Mouse (Mus musculus) liver, embryonic 11.5 days (tissue): ENCODE results near the gene Smg1. TPM values are rescaled to one million over a fixed set of nuclear protein-coding genes. Genes with fewer than 3 reads are reported as not detected.

ENCODE experiments used
- ATAC-seq: fragments of 200-750 bp; cut with Nextera tagmentation; replicated peaks from 2 replicates; pipeline ENCODE4 v1.8.0; 2017; ENCODE audit warnings: moderate number of reproducible peaks, mild to moderate bottlenecking, moderate TSS enrichment, moderate library complexity; ENCODE audit not compliant: low FRiP score
- DNase-seq: peaks from one replicate; pipeline ENCODE4 v3.0.0-alpha.2; 2017; ENCODE audit warnings: low spot score
- H3K27ac ChIP-seq: fragments of 300-500 bp; sonication (generic); 2 replicates; pipeline ENCODE4 v1.5.1; 2014; ENCODE audit warnings: mild to moderate bottlenecking, low read depth, low read length, control low read depth
- H3K27me3 ChIP-seq: fragments of 300-500 bp; sonication (generic); replicated peaks from 2 replicates; pipeline ENCODE4 v1.6.1; 2014; ENCODE audit warnings: low read length, mixed read lengths; ENCODE audit not compliant: control insufficient read depth, insufficient read depth
- H3K36me3 ChIP-seq: fragments of 300-500 bp; sonication (generic); 2 replicates; pipeline ENCODE4 v1.6.1; 2014; ENCODE audit warnings: mild to moderate bottlenecking, low read length, moderate library complexity, mixed read lengths; ENCODE audit not compliant: control insufficient read depth, insufficient read depth
- H3K4me1 ChIP-seq: fragments of 300-500 bp; sonication (generic); replicated peaks from 2 replicates; pipeline ENCODE4 v1.6.1; 2014; ENCODE audit warnings: low read length, mixed read lengths; ENCODE audit not compliant: control insufficient read depth, insufficient read depth
- H3K4me2 ChIP-seq: fragments of 300-500 bp; sonication (generic); 2 replicates; pipeline ENCODE4 v1.6.1; 2014; ENCODE audit warnings: mild to moderate bottlenecking, control low read depth, moderate library complexity
- H3K4me3 ChIP-seq: fragments of 300-500 bp; sonication (generic); 2 replicates; pipeline ENCODE4 v1.5.1; 2014; ENCODE audit warnings: low read depth, low read length, control low read depth
- H3K9ac ChIP-seq: fragments of 300-500 bp; sonication (generic); 2 replicates; pipeline ENCODE4 v1.6.1; 2014; ENCODE audit warnings: low read depth, low read length, control low read depth
- H3K9me3 ChIP-seq: fragments of 300-500 bp; sonication (generic); 2 replicates; pipeline ENCODE4 v1.6.1; 2016; ENCODE audit warnings: low read length, inconsistent platforms, mixed read lengths; ENCODE audit not compliant: control insufficient read depth
- WGBS: fragments of 180-500 bp; shearing (Covaris S2); extraction: QIAGEN DNeasy Blood & Tissue Kit; methylation state at CpG from one replicate; pipeline ENCODE4 v1.1.7; 2014; 5-methylcytosine and 5-hydroxymethylcytosine counted together
- polyA plus RNA-seq: library from polyadenylated mRNA; unstranded; fragments of >200 nt; fragmentation: Nextera tagmentation; extraction: Ambion mirVana; gene quantifications from 2 replicates; pipeline ENCODE4 v1.2.1, GENCODE M21; 2014

Smg1 gene
- polyA plus RNA-seq, 1 experiment from 2014 or later, result 14.2 TPM

DNA sequence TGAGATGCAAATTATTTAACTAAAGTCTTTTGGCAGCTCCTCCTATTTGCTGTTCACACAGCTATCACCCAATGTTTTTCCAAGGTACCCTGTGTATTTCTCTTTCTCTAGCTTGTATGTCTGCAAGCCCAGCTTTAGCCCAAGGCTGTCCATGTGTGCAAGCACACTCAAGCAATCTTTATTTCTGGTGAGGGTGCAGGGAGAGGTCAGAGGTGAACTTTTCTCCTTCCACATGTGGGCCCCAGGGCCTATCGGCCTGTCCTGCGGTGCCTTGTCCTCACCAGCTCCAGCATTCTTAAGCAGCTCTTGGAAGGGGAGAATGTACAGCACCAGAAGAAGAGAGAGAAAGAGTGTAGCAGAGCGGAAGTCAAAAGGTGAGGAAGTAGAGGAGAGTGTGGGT is 9.5 kb upstream of the Smg1 start:
- Histone ChIP-seq H3K9ac (no peak overlapping the region), H3K36me3 (no peaks in the 10 kb centered on the region), H3K27ac (no peak overlapping the region), H3K9me3 (no peaks in the 10 kb centered on the region), H3K4me2 (no peak overlapping the region), H3K4me3 (no peak overlapping the region), H3K4me1 (peaks cover 4% of the 10 kb centered on the region), H3K27me3 (no peaks in the 10 kb centered on the region)
- WGBS, result 92% methylated on average over 3 of the region's 3 CpGs
- DNase-seq (no peak), ATAC-seq (no peak)

DNA sequence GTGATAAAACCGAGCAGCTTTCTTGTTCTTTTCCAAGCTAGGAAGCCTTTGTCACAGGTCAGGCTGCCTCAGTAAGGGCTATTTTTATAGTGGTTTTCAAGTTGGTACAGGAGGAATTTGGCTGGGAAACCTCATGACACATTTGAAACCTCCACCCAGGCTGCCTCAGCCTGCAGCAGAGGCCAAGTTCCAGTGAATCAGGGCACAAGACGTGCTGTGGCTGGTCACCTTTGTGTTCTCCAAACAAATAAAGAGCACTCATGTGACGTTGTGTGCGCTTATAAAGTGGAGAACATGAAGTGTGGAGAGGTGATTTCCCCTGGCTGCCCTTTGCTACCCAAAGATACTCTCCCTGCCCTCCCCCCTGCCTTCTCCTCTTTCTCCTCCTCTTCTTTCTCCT is 8.9 kb upstream of the Smg1 start:
- H3K4me3 ChIP-seq, result no peak overlapping the region
- H3K9ac ChIP-seq, result no peak overlapping the region
- DNase-seq (no peak), ATAC-seq (no peak; the same call in 1 of the 2 replicates)
- H3K27ac ChIP-seq, result no peak overlapping the region
- H3K27me3 ChIP-seq, result no peaks in the 10 kb centered on the region
- peaks cover 4% of the 10 kb centered on the region for H3K4me1 ChIP-seq
- no peak overlapping the region; the same call in 1 of the 2 replicates for H3K4me2 ChIP-seq
- H3K36me3 ChIP-seq, result no peaks in the 10 kb centered on the region
- no peaks in the 10 kb centered on the region for H3K9me3 ChIP-seq
- WGBS, result 36% methylated on average over 4 of the region's 4 CpGs

DNA sequence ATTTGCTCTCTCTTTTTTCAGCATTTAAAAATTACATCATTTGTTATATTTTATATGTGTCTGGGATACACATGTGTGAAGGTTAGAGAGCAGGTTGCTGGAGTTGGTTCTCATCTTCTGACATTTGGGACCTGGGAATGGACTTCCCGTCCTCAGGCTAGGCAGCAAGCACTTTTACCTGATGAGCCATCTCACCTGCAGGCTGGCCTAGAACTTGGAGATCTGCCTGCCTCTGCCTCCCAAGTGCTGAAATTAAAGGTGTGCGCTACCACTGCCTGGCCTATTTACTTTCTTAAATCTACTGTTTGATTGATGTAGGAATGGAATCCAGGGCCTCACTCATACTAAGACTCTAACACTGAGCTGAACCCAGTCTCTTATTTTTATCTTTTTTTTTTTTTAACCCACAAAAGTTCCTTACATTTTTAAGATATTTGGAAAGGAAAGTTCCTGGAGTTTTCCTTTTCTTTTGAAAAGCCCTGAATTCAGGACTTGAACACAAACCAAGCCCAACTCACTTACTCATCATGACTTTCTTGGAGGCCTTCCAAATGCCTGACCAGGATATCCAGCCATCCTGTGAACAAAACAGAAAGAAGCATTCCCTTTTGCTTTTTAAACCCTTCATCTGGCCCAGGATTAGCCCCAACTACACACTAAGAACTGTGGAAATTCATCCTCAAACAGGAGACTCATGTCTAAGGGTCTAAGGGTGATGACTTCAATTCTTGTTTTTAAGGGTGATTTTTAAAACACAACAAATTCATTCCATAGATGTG is 8.1 kb upstream of the Smg1 start:
- WGBS, result 93% methylated on average over 2 of the region's 2 CpGs
- Histone ChIP-seq H3K4me2 (no peak overlapping the region), H3K4me3 (no peak overlapping the region), H3K36me3 (no peaks in the 10 kb centered on the region), H3K27ac (no peak overlapping the region), H3K4me1 (peaks cover 4% of the 10 kb centered on the region), H3K9me3 (no peaks in the 10 kb centered on the region), H3K9ac (no peak overlapping the region), H3K27me3 (no peaks in the 10 kb centered on the region)
- no peak for ATAC-seq
- DNase-seq, result no peak

DNA sequence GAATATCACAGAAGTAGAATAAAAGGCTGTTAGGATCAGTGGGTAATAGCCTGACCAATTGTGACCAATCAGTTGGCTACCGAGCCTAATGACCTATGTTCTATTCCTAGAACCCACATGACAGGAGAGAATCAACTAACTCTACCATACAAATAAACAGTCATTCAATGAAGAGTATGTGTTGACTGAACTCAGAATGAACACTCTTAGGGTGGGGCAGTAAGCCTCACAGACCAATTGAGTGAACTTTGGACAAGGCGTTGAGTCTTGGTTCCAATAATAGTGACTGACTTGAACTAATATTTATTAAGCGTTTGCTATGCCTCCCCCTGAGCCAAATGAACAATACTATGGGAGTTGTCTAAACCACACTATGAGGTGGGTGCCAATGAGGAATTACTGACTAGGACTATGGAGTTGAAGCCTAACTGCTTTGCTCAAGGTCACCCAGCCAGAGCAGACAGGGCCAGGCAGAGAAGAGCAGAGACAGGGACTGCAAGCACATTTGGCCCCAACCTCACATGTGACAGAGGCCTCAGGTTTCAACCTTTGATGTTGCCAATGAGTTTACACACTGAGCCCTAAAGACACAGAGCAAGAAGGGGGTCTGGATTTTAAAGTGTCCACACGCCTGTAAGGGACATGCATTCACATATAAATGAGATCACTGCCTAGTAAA is 7.2 kb upstream of the Smg1 start:
- DNase-seq, result no peak

DNA sequence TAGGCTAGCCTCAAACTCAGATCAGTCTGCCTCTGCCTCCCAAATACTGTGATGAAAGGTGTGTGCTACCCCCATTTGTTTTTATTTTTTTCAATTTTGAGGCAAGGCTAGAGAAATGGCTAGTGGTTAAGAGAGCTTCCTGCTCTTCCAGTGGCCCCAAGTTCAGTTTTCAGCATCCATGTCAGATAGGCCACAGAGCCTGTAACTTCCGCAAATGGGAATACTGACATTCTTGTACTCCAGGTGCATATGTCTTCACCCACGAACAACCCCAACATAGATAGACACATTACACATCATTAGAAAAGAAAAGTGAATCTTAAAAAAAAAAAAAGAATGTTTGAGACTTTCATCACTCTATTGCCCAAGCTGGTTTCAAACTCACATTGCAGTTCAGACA is 6.1 kb upstream of the Smg1 start:
- Histone ChIP-seq H3K4me3 (no peak overlapping the region), H3K27me3 (no peaks in the 10 kb centered on the region), H3K9me3 (no peaks in the 10 kb centered on the region), H3K36me3 (no peaks in the 10 kb centered on the region), H3K27ac (no peak overlapping the region), H3K4me2 (no peak overlapping the region), H3K9ac (no peak overlapping the region), H3K4me1 (peaks cover 4% of the 10 kb centered on the region)
- DNase-seq (no peak), ATAC-seq (no peak)
- WGBS, result 80% methylated on average over 2 of the region's 2 CpGs

More for the DNA sequence above, 7.2 kb upstream of the Smg1 start:
- H3K9ac ChIP-seq, result no peak overlapping the region
- no peak overlapping the region for H3K4me3 ChIP-seq
- no peaks in the 10 kb centered on the region for H3K9me3 ChIP-seq
- no peak overlapping the region for H3K4me2 ChIP-seq
- H3K36me3 ChIP-seq, result no peaks in the 10 kb centered on the region
- no peaks in the 10 kb centered on the region for H3K27me3 ChIP-seq
- no peak for ATAC-seq
- WGBS, result 79% methylated on average over 4 of the region's 4 CpGs
- peaks cover 4% of the 10 kb centered on the region for H3K4me1 ChIP-seq
- H3K27ac ChIP-seq, result no peak overlapping the region

DNA sequence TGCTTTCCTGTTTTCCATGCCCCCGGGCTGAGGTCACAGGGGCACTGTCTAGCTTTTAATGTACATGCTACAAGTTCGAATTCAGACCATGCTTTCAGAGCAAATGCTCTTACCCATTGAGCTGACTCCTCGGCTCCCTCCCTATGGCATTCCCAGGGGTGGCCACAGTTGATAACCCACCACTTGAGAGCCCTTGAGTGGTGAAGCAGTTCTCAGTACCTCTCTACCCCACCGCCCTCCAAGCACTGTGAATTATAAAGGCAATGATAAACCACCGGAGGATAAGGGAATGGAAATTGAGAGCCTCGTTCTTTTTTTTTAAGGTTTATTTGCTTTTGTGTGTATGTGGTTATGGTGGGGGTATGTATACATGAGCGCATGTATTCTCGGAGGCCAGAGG is 4.6 kb upstream of the Smg1 start:
- no peaks in the 10 kb centered on the region for H3K36me3 ChIP-seq
- H3K27ac ChIP-seq, result no peak overlapping the region
- no peak overlapping the region for H3K4me3 ChIP-seq
- H3K9me3 ChIP-seq, result no peaks in the 10 kb centered on the region
- no peaks in the 10 kb centered on the region for H3K27me3 ChIP-seq
- no peak overlapping the region for H3K9ac ChIP-seq
- no peak for ATAC-seq
- 77% methylated on average over 8 of the region's 8 CpGs for WGBS
- no peak overlapping the region for H3K4me2 ChIP-seq
- DNase-seq, result no peak
- H3K4me1 ChIP-seq, result peaks cover 4% of the 10 kb centered on the region

DNA sequence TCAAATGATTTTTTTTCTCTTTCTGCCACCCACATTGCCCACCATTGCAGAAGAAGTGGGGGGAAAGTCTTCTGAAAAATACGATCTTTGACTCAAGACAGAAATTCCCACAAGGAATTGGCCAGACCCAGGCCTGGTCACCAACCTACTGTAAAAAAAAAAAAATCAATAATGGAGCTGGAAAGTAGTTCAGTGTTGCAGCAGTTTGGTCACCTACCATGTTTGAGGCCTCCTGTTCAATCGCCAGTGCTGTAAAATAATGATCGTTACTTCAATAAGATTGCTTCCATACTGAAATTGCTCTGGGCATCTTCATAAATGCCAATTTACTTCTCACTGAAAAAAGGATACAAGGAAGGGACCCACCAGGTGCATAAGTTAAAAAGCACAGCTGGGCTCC is 1.8 kb upstream of the Smg1 start:
- Histone ChIP-seq H3K4me2 (no peak overlapping the region), H3K9ac (no peak overlapping the region), H3K27ac (no peak overlapping the region), H3K4me1 (peaks cover 11% of the 10 kb centered on the region), H3K27me3 (no peaks in the 10 kb centered on the region), H3K4me3 (no peak overlapping the region), H3K9me3 (no peaks in the 10 kb centered on the region), H3K36me3 (no peaks in the 10 kb centered on the region)
- no peak for ATAC-seq
- DNase-seq, result no peak
- WGBS, result 91% methylated on average over 3 of the region's 3 CpGs

DNA sequence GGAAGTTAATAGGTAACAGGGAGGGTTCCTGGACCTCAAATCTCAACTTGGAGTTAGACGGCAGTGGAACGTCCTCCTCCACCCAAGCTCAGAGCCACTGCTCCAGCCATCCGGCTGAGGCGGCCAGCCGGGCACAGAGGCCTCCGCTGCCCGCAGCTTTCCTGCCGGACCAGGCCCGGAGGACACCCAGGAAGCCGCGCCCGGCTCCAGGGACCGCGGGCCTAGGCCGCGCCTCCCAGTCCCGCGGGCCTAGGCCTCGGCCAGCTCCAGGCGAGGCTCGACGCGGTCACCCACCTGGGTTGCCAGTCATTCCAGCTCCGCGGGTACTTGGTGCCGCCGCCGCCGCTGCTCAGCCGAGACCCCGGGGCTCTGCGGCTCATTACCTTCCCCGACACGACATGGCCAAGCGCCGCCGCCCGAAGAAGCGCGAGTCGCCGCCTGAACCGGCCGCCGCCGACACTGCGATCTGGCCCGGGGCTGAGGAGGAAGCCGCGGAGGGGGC is 508 bp downstream of the Smg1 start:
- Histone ChIP-seq H3K9me3 (no peaks in the 10 kb centered on the region), H3K4me3 (peak overlapping the region; percentile 83), H3K4me2 (peak overlapping the region; percentile 85), H3K27ac (peak overlapping the region; percentile 91), H3K9ac (peak overlapping the region; percentile 91), H3K27me3 (no peaks in the 10 kb centered on the region), H3K4me1 (peaks cover 13% of the 10 kb centered on the region), H3K36me3 (no peaks in the 10 kb centered on the region)
- ATAC-seq, result peak; percentile 46
- WGBS, result under 1% methylated on average over 50 of the region's 50 CpGs
- no peak for DNase-seq
